In genomic region chr17:47630678-47631065, GRCm38 (mm10) we compare ENCODE assay signal across 8 mouse cellular contexts. TPM values are rescaled to one million over a fixed set of nuclear protein-coding genes. Genes with fewer than 3 reads are reported as not detected.
DNase-seq lines count a peak whose midpoint lies in the region; ATAC-seq and TF ChIP-seq lines count a peak whose summit lies in the region.

Usp49 (plus strand) TSS chr17:47630690.

- H3K27ac ChIP-seq in lung, embryonic 14.5 days (ENCODE audit: low read depth), result peak within 1 kb of the TSS; percentile 85
- peak within 1 kb of the TSS; percentile 93 for H3K27ac ChIP-seq in embryonic facial prominence, embryonic 13.5 days
- peak within 1 kb of the TSS; percentile 94 for H3K27ac ChIP-seq in hindbrain, embryonic 15.5 days (replicated peaks)
- peak within 1 kb of the TSS; percentile 87 for H3K27ac ChIP-seq in midbrain, postnatal 0 days (ENCODE audit: low read depth, low read length)

- no peak for DNase-seq in lung, embryonic 14.5 days
- DNase-seq in lung, postnatal 14 days, result no peak
- DNase-seq in midbrain, postnatal 0 days (ENCODE audit: low spot score), result no peak
- DNase-seq in thymus, adult 18-20 months, result no peak
- no peak for DNase-seq in kidney, postnatal 10 days
- no peak for DNase-seq in cerebellum, adult 9-11 months

- peak within 1 kb of the TSS; percentile 99 for H3K4me2 ChIP-seq in lung, embryonic 14.5 days
- H3K4me2 ChIP-seq in embryonic facial prominence, embryonic 13.5 days, result peak within 1 kb of the TSS; percentile 95
- peak within 1 kb of the TSS; percentile 72 for H3K4me2 ChIP-seq in hindbrain, embryonic 15.5 days
- peak within 1 kb of the TSS; percentile 86 for H3K4me2 ChIP-seq in midbrain, postnatal 0 days (ENCODE audit: low read depth, low read length, poor library complexity, severe bottlenecking)

- H3K9me3 ChIP-seq in lung, embryonic 14.5 days (ENCODE audit: low read depth, low read length), result no peaks in the 10 kb centered on the region
- no peaks in the 10 kb centered on the region for H3K9me3 ChIP-seq in embryonic facial prominence, embryonic 13.5 days
- H3K9me3 ChIP-seq in hindbrain, embryonic 15.5 days, result no peaks in the 10 kb centered on the region
- H3K9me3 ChIP-seq in midbrain, postnatal 0 days (ENCODE audit: low read length), result no peaks in the 10 kb centered on the region

- H3K4me3 ChIP-seq in lung, embryonic 14.5 days (ENCODE audit: low read depth, low read length), result peak within 1 kb of the TSS; percentile 65
- H3K4me3 ChIP-seq in embryonic facial prominence, embryonic 13.5 days, result peak within 1 kb of the TSS; percentile 69
- H3K4me3 ChIP-seq in hindbrain, embryonic 15.5 days, result peak within 1 kb of the TSS; percentile 74
- peak within 1 kb of the TSS; percentile 70 for H3K4me3 ChIP-seq in midbrain, postnatal 0 days (ENCODE audit: low read depth, low read length)

- no peak for ATAC-seq in lung, embryonic 14.5 days (ENCODE audit: insufficient read depth)
- no peak for ATAC-seq in embryonic facial prominence, embryonic 13.5 days (ENCODE audit: insufficient number of reproducible peaks, insufficient read depth, low FRiP score, low TSS enrichment, low read depth)
- ATAC-seq in hindbrain, embryonic 15.5 days (ENCODE audit: low FRiP score, low read depth), result no peak
- ATAC-seq in midbrain, postnatal 0 days (ENCODE audit: low FRiP score), result no peak

- no peak for TF ChIP-seq CTCF in lung, embryonic 14.5 days (IDR thresholded peaks at IDR 0.05; ENCODE audit: low read depth)
- no peak for TF ChIP-seq CTCF in midbrain, postnatal 0 days (IDR thresholded peaks at IDR 0.05)

- H3K36me3 ChIP-seq in lung, embryonic 14.5 days (ENCODE audit: insufficient read depth), result peaks cover 10% of the 10 kb centered on the region
- H3K36me3 ChIP-seq in embryonic facial prominence, embryonic 13.5 days, result peaks cover 13% of the 10 kb centered on the region
- 0 out of 2 replicates have a peak, but pooled peaks cover 4% of the 10 kb centered on the region for H3K36me3 ChIP-seq in hindbrain, embryonic 15.5 days
- peaks cover 9% of the 10 kb centered on the region for H3K36me3 ChIP-seq in midbrain, postnatal 0 days (ENCODE audit: insufficient read depth, low read length)

- peaks cover 6% of the 10 kb centered on the region; the same call in 1 of the 2 replicates for H3K4me1 ChIP-seq in lung, embryonic 14.5 days (ENCODE audit: insufficient read depth)
- H3K4me1 ChIP-seq in embryonic facial prominence, embryonic 13.5 days, result peaks cover 37% of the 10 kb centered on the region
- peaks cover 39% of the 10 kb centered on the region for H3K4me1 ChIP-seq in hindbrain, embryonic 15.5 days (replicated peaks)
- peaks cover 7% of the 10 kb centered on the region; the same call in 1 of the 2 replicates for H3K4me1 ChIP-seq in midbrain, postnatal 0 days (ENCODE audit: insufficient read depth, low read length)

- no peaks in the 10 kb centered on the region for H3K27me3 ChIP-seq in lung, embryonic 14.5 days (ENCODE audit: insufficient read depth, low read length)
- no peaks in the 10 kb centered on the region for H3K27me3 ChIP-seq in embryonic facial prominence, embryonic 13.5 days
- no peaks in the 10 kb centered on the region for H3K27me3 ChIP-seq in hindbrain, embryonic 15.5 days
- H3K27me3 ChIP-seq in midbrain, postnatal 0 days (ENCODE audit: insufficient read depth, low read length), result no peaks in the 10 kb centered on the region

- WGBS in lung, embryonic 14.5 days, result 0% methylated on average over 3 of the region's 3 CpGs
- 2% methylated on average over 3 of the region's 3 CpGs for WGBS in embryonic facial prominence, embryonic 13.5 days
- 0% methylated on average over 3 of the region's 3 CpGs for WGBS in hindbrain, embryonic 15.5 days
- 1% methylated on average over 3 of the region's 3 CpGs for WGBS in midbrain, postnatal 0 days

- peak within 1 kb of the TSS; percentile 63 for H3K9ac ChIP-seq in lung, embryonic 14.5 days
- H3K9ac ChIP-seq in embryonic facial prominence, embryonic 13.5 days, result peak within 1 kb of the TSS; percentile 83
- H3K9ac ChIP-seq in hindbrain, embryonic 15.5 days, result peak within 1 kb of the TSS; percentile 71
- peak within 1 kb of the TSS; percentile 72 for H3K9ac ChIP-seq in midbrain, postnatal 0 days (replicated peaks; ENCODE audit: low read length, poor library complexity, severe bottlenecking)

RNA-seq across cellular contexts. Expression of gene Usp49, which starts in this region (rescaled TPM):
- 5.0 and 5.6 TPM in 2 replicates for polyA plus RNA-seq in lung, embryonic 14.5 days (2014; fragmentation: Nextera tagmentation; extraction: Ambion mirVana)
- 6.2 and 6.4 TPM in 2 replicates for polyA plus RNA-seq in embryonic facial prominence, embryonic 13.5 days (2015; fragmentation: Nextera tagmentation; extraction: Ambion mirVana)
- polyA plus RNA-seq in hindbrain, embryonic 15.5 days (2015; fragmentation: Nextera tagmentation; extraction: Ambion mirVana), result 6.3 and 8.2 TPM in 2 replicates
- total RNA-seq in midbrain, postnatal 0 days (2014; rRNA removed), result 24.3 and 24.4 TPM in 2 replicates
- 3.7 and 3.9 TPM in 2 replicates for polyA plus RNA-seq in midbrain, postnatal 0 days (2015; fragmentation: Nextera tagmentation; extraction: Ambion mirVana)
